Comparison of ENCODE assay signal across 7 mouse cellular contexts in the genomic region with DNA sequence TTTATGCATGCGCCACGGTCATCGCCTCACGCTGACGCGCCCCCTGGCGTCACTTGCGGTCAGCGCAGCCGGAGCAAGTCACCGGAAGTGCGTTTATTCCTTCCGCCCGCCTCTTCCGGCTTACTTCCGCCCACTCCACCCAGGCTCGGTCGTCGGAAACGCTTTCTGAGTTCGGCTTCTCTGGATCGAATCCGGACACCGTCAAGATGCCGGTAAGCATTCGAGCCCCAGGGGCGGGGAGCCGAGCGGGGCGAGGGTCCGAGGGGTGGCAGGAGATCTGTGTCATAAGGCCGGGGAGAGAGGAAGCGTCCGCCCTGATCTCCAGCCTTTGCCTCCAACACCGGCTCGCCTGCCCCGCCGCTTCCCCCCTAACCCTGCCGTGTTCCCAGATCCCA. TPM values are rescaled to one million over a fixed set of nuclear protein-coding genes. Genes with fewer than 3 reads are reported as not detected.
DNase-seq lines count a peak whose midpoint lies in the region; ATAC-seq and TF ChIP-seq lines count a peak whose summit lies in the region.

Gene Arpc3 (plus strand): TSS at position 93 of the 395 bp plus-strand sequence.

- peak within 1 kb of the TSS; percentile 90 for H3K9ac ChIP-seq in intestine, postnatal 0 days (ENCODE audit: low read depth, low read length)
- H3K9ac ChIP-seq in midbrain, embryonic 12.5 days (replicated peaks) = peak within 1 kb of the TSS; percentile 77

- peaks cover 12% of the 10 kb centered on the region for H3K4me1 ChIP-seq in embryonic facial prominence, embryonic 10.5 days
- no peaks in the 10 kb centered on the region for H3K4me1 ChIP-seq in intestine, postnatal 0 days (replicated peaks; ENCODE audit: control insufficient read depth, insufficient read depth, low read length)
- peaks cover 14% of the 10 kb centered on the region for H3K4me1 ChIP-seq in midbrain, embryonic 12.5 days
- H3K4me1 ChIP-seq in small intestine, adult 2 months (ENCODE audit: control insufficient read depth, insufficient read depth, insufficient read length, low read length) = peaks cover 10% of the 10 kb centered on the region

- peaks cover 15% of the 10 kb centered on the region for H3K36me3 ChIP-seq in embryonic facial prominence, embryonic 10.5 days (replicated peaks)
- no peaks in the 10 kb centered on the region for H3K36me3 ChIP-seq in intestine, postnatal 0 days (ENCODE audit: control insufficient read depth, insufficient read depth)
- H3K36me3 ChIP-seq in midbrain, embryonic 12.5 days = peaks cover 5% of the 10 kb centered on the region
- peaks cover 6% of the 10 kb centered on the region for H3K36me3 ChIP-seq in small intestine, adult 2 months (ENCODE audit: control insufficient read depth, insufficient read depth, low read length)

- peak; percentile 81 for ATAC-seq in intestine, postnatal 0 days
- ATAC-seq in midbrain, embryonic 12.5 days (ENCODE audit: low FRiP score, low read depth) = peak; percentile 73; the same call in 1 of the 2 replicates

- peak within 1 kb of the TSS; percentile 92 for H3K4me3 ChIP-seq in embryonic facial prominence, embryonic 10.5 days
- H3K4me3 ChIP-seq in intestine, postnatal 0 days (ENCODE audit: low read depth, low read length) = peak within 1 kb of the TSS; percentile 83
- peak within 1 kb of the TSS; percentile 66 for H3K4me3 ChIP-seq in midbrain, embryonic 12.5 days
- peak within 1 kb of the TSS; percentile 92 for H3K4me3 ChIP-seq in small intestine, adult 2 months (ENCODE audit: low read depth, low read length)

- H3K27ac ChIP-seq in embryonic facial prominence, embryonic 10.5 days (replicated peaks) = peak within 1 kb of the TSS; percentile 84
- peak within 1 kb of the TSS; percentile 87 for H3K27ac ChIP-seq in intestine, postnatal 0 days (ENCODE audit: low read depth, low read length)
- peak within 1 kb of the TSS; percentile 4; the same call in 1 of the 2 replicates for H3K27ac ChIP-seq in midbrain, embryonic 12.5 days (replicated peaks)
- H3K27ac ChIP-seq in small intestine, adult 2 months (ENCODE audit: insufficient read depth, low read depth, low read length) = peak within 1 kb of the TSS; percentile 78

- intact Hi-C loops in left cerebral cortex, postnatal 4 days (cut with DNase I) = no loop called here

- DNase-seq in adrenal gland, postnatal 10 days = peak; percentile 95
- DNase-seq in embryonic facial prominence, embryonic 10.5 days (ENCODE audit: low spot score) = peak; percentile 93
- DNase-seq in gonadal fat pad, adult 2 months (ENCODE audit: low read depth) = peak; percentile 34
- peak; percentile 93 for DNase-seq in left cerebral cortex, postnatal 4 days

- under 1% methylated on average over 39 of the region's 39 CpGs for WGBS in embryonic facial prominence, embryonic 10.5 days
- WGBS in intestine, postnatal 0 days = 0% methylated on average over 39 of the region's 39 CpGs
- WGBS in midbrain, embryonic 12.5 days = under 1% methylated on average over 39 of the region's 39 CpGs
- under 1% methylated on average over 39 of the region's 39 CpGs for WGBS in small intestine, adult 2 months

- peak within 1 kb of the TSS; percentile 67 for H3K4me2 ChIP-seq in intestine, postnatal 0 days (replicated peaks; ENCODE audit: low read depth)
- H3K4me2 ChIP-seq in midbrain, embryonic 12.5 days (replicated peaks) = peak within 1 kb of the TSS; percentile 86

- no peaks in the 10 kb centered on the region for H3K9me3 ChIP-seq in embryonic facial prominence, embryonic 10.5 days
- no peaks in the 10 kb centered on the region for H3K9me3 ChIP-seq in intestine, postnatal 0 days (ENCODE audit: control insufficient read depth)
- no peaks in the 10 kb centered on the region for H3K9me3 ChIP-seq in midbrain, embryonic 12.5 days

- peak; percentile 93 for TF ChIP-seq CTCF in intestine, postnatal 0 days (IDR thresholded peaks at IDR 0.05; ENCODE audit: low read depth)
- peak; percentile 92 for TF ChIP-seq CTCF in small intestine, adult 2 months (IDR thresholded peaks at IDR 0.05; ENCODE audit: extremely low read depth, insufficient read length, insufficient replicate concordance, low read depth, low read length)

- H3K27me3 ChIP-seq in embryonic facial prominence, embryonic 10.5 days (replicated peaks; ENCODE audit: low read depth, poor library complexity, severe bottlenecking) = no peaks in the 10 kb centered on the region
- no peaks in the 10 kb centered on the region for H3K27me3 ChIP-seq in intestine, postnatal 0 days (replicated peaks; ENCODE audit: control insufficient read depth, insufficient read depth, low read length)
- no peaks in the 10 kb centered on the region for H3K27me3 ChIP-seq in midbrain, embryonic 12.5 days
- H3K27me3 ChIP-seq in small intestine, adult 2 months (ENCODE audit: control insufficient read depth, insufficient read depth, low read length) = no peaks in the 10 kb centered on the region

- peak; percentile 80; the same call in 1 of the 2 replicates for TF ChIP-seq POLR2A in small intestine, adult 2 months (IDR thresholded peaks at IDR 0.05; ENCODE audit: low read depth, low read length)

RNA-seq across cellular contexts. Expression of gene Arpc3, which starts in this region (rescaled TPM):
- 100 to 1,000 TPM; 164 to 207 TPM for total RNA-seq in adrenal gland, postnatal 10 days (2021)
- 85.5 and 93.8 TPM in 2 replicates for polyA plus RNA-seq in embryonic facial prominence, embryonic 10.5 days (2016; fragmentation: Nextera tagmentation; extraction: Ambion mirVana)
- polyA plus RNA-seq in gonadal fat pad, adult 2 months (2012; rRNA removed) = 188 and 195 TPM in 2 replicates
- polyA plus RNA-seq in intestine, postnatal 0 days (2015; fragmentation: Nextera tagmentation; extraction: Ambion mirVana) = 166 and 171 TPM in 2 replicates
- total RNA-seq in left cerebral cortex, postnatal 4 days (2021) = 100 to 1,000 TPM; 258 to 271 TPM
- 117 and 118 TPM in 2 replicates for polyA plus RNA-seq in midbrain, embryonic 12.5 days (2016; fragmentation: Nextera tagmentation; extraction: Ambion mirVana)
- polyA plus RNA-seq in small intestine, adult 2 months (2012; rRNA removed) = 46.5 and 105 TPM in 2 replicates

Comparison
In these comparisons a context has a peak if more than half of its experiments do, and no peak if none do; other contexts are left out.
1. Peak in every context shown above with its lines: DNase-seq, ATAC-seq, H3K4me3 ChIP-seq and H3K27ac ChIP-seq.
2. DNase-seq: peak in every context shown above with its lines; median percentile 95 in adrenal gland, postnatal 10 days; 93 in embryonic facial prominence, embryonic 10.5 days; 93 in left cerebral cortex, postnatal 4 days; 34 in gonadal fat pad, adult 2 months.
3. H3K27ac ChIP-seq: peak in every context shown above with its lines; median percentile 87 in intestine, postnatal 0 days; 84 in embryonic facial prominence, embryonic 10.5 days; 78 in small intestine, adult 2 months; 4 in midbrain, embryonic 12.5 days.